Mouse (Mus musculus) cerebellum, adult 8-10 months (tissue): ENCODE measurements at regions not wholly inside any gene's neighbourhood (a gene's known extent, or its start where the extent isn't known, plus 50 kb on each side); places are given as distances from the start of the nearest gene placed in this dataset.

ENCODE experiments used
- DNase-seq: peaks from one replicate; pipeline ENCODE4 v3.0.0; 2022

- DNase-seq, result no peak
Measured at GRCm38 (mm10) chr13:84399345-84400170, 177.5 kb downstream of the Tmem161b start.

GRCm38 (mm10) chr13:84401006-84401405 is 178.9 kb downstream of the Tmem161b start:
- DNase-seq, result no peak

- DNase-seq, result peak; percentile 61
Measured at GRCm38 (mm10) chr13:84404566-84405194, 182.6 kb downstream of the Tmem161b start.

GRCm38 (mm10) chr13:84434444-84434843 is 212.3 kb downstream of the Tmem161b start:
- no peak for DNase-seq

GRCm38 (mm10) chr13:84437586-84438443 is 215.7 kb downstream of the Tmem161b start:
- DNase-seq, result no peak

GRCm38 (mm10) chr13:84438444-84438766 is 216.3 kb downstream of the Tmem161b start:
- DNase-seq, result no peak

- DNase-seq, result no peak
Measured at GRCm38 (mm10) chr13:84448514-84448913, 226.4 kb downstream of the Tmem161b start.

- no peak for DNase-seq
Measured at GRCm38 (mm10) chr13:84449001-84449551, 227.0 kb downstream of the Tmem161b start.
